Mouse (Mus musculus) small intestine, adult 2 months (tissue): Measurements from ENCODE around the gene Ubac2.

ENCODE experiments used
- CTCF ChIP-seq: fragments of 200-500 bp; IDR thresholded peaks from 2 replicates; pipeline ENCODE4 v1.5.1; 2012; ENCODE audit warnings: low read depth, mild to moderate bottlenecking, control low read depth, inconsistent platforms, low read length, moderate library complexity, mixed read lengths; ENCODE audit not compliant: insufficient replicate concordance, insufficient read length; ENCODE audit errors: extremely low read depth
- POLR2A ChIP-seq: fragments of 200-500 bp; IDR thresholded peaks from 2 replicates; pipeline ENCODE4 v1.6.1; 2012; ENCODE audit warnings: low read depth, mild to moderate bottlenecking, control low read depth, inconsistent platforms, low read length, moderate library complexity

DNA sequence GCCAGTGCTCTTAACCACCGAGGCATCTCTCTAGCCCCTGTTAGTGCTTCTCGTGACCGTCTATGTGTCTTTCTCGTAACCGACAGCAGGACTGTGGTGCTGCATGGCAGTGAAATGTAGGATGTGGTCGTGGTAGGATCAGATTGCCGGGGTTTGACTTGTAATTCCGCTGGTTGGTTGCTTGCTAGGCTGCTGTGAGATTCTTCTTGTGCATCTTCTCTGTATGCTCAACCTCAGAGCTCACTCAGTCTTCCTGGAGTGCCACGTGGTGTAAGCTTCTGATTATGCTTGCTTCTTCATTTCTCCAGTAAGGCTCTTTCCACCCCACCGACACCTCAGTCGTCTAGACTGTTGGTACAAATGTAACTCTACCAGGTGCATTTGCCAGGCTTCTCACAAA is 20.1 kb downstream of the Ubac2 start:
- TF ChIP-seq CTCF (no peak), POLR2A (no peak)
